Mouse (Mus musculus) macrophage (primary cell): ENCODE results near the gene Slco2a1. TPM values are rescaled to one million over a fixed set of nuclear protein-coding genes. Genes with fewer than 3 reads are reported as not detected.

Experiments
- H3K27ac ChIP-seq: fragments of 350-480 bp; formaldehyde crosslinking; 2 replicates; pipeline ENCODE4 v1.9.0; 2021
- H3K36me3 ChIP-seq: fragments of 350-480 bp; formaldehyde crosslinking; 2 replicates; pipeline ENCODE4 v1.9.0; 2021; ENCODE audit errors: inconsistent target
- H3K4me3 ChIP-seq: fragments of 350-480 bp; formaldehyde crosslinking; 2 replicates; pipeline ENCODE4 v1.9.0; 2021; ENCODE audit errors: inconsistent target
- H3K79me2 ChIP-seq: fragments of 350-480 bp; formaldehyde crosslinking; 2 replicates; pipeline ENCODE4 v1.9.0; 2021; ENCODE audit errors: inconsistent target
- WGBS: methylation state at CpG from one replicate; pipeline ENCODE4 v1.1.7; 2026; ENCODE audit warnings: inconsistent platforms; ENCODE audit not compliant: missing documents; 5-methylcytosine and 5-hydroxymethylcytosine counted together
- polyA plus RNA-seq: library from polyadenylated mRNA; stranded (reverse); fragments of 250-400 nt; gene quantifications from 3 replicates; pipeline ENCODE4 v1.2.4, GENCODE M21; 2018; ENCODE audit warnings: inconsistent platforms

Gene Slco2a1
- polyA plus RNA-seq, 1 experiment from 2014 or later, result not detected

GRCm38 (mm10) chr9:103119781-103120180 is 131.3 kb downstream of the Slco2a1 start:
- WGBS, result 94% methylated on average over 9 of the region's 9 CpGs
- Histone ChIP-seq H3K4me3 (no peak overlapping the region), H3K79me2 (no peaks in the 10 kb centered on the region), H3K27ac (no peak overlapping the region), H3K36me3 (no peaks in the 10 kb centered on the region)

GRCm38 (mm10) chr9:103120231-103120630 is 131.7 kb downstream of the Slco2a1 start:
- Histone ChIP-seq H3K79me2 (no peaks in the 10 kb centered on the region), H3K27ac (no peak overlapping the region), H3K36me3 (no peaks in the 10 kb centered on the region), H3K4me3 (no peak overlapping the region)
- WGBS, result 69% methylated on average over 2 of the region's 2 CpGs

DNA sequence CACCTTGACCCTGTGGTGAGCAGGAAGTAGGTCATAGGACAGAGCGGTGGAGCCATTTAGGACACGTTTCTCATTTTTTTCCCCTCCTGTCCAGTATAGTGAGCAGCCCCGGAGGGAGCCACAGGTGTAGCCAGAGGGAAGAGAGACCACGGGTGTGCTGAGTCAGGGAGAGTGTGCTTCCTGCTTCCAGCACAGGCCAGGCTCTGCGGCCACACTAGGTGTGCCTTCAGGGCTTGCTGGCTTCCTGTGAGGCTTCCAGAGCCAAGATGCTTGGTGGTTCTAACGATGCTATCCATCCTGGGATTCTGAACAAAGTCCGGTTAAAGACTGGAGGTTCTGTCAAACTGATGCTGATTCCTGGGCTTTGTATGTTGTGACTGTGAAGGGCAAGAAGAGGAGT is 133.0 kb downstream of the Slco2a1 start:
- Histone ChIP-seq H3K27ac (no peak overlapping the region), H3K4me3 (no peak overlapping the region), H3K79me2 (no peaks in the 10 kb centered on the region), H3K36me3 (no peaks in the 10 kb centered on the region)
- 36% methylated on average over 7 of the region's 7 CpGs for WGBS

GRCm38 (mm10) chr9:103124746-103125145 is 136.2 kb downstream of the Slco2a1 start:
- Histone ChIP-seq H3K36me3 (no peaks in the 10 kb centered on the region), H3K4me3 (no peak overlapping the region), H3K79me2 (no peaks in the 10 kb centered on the region), H3K27ac (no peak overlapping the region)
- 90% methylated on average over 4 of the region's 4 CpGs for WGBS

- no peak overlapping the region for H3K27ac ChIP-seq
- 94% methylated on average over 6 of the region's 6 CpGs for WGBS
- H3K36me3 ChIP-seq, result no peaks in the 10 kb centered on the region
- no peaks in the 10 kb centered on the region for H3K79me2 ChIP-seq
- H3K4me3 ChIP-seq, result no peak overlapping the region
Measured at GRCm38 (mm10) chr9:103133493-103134124, 145.1 kb downstream of the Slco2a1 start.

- H3K79me2 ChIP-seq, result no peaks in the 10 kb centered on the region
- H3K4me3 ChIP-seq, result no peak overlapping the region
- 75% methylated on average over 9 of the region's 9 CpGs for WGBS
- H3K27ac ChIP-seq, result no peak overlapping the region
- no peaks in the 10 kb centered on the region for H3K36me3 ChIP-seq
Measured at GRCm38 (mm10) chr9:103134450-103135030, 146.0 kb downstream of the Slco2a1 start.

DNA sequence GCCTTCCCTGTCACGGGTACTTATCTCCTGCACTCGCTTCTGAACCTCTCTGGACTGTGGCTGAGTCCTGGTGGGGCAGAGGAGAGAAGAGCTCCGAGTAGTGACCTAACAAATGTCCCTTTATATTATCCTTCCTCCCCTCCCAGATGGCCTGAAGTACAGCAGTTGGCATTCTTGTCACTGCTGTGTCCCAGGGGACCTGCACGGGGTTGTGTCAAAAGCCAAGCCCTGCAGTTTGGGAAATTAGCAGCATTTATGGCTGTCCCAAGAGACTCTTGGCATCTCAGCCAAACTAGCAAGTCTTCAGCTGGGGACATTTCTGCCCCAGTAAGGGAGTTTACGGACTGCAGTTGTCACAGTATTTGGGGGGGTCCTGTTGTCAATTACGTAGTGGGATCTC is 151.0 kb downstream of the Slco2a1 start:
- H3K4me3 ChIP-seq, result no peak overlapping the region
- no peak overlapping the region for H3K27ac ChIP-seq
- WGBS, result 91% methylated on average over 6 of the region's 6 CpGs
- no peaks in the 10 kb centered on the region for H3K36me3 ChIP-seq
- no peaks in the 10 kb centered on the region for H3K79me2 ChIP-seq

- 96% methylated on average over 6 of the region's 6 CpGs for WGBS
- no peak overlapping the region for H3K4me3 ChIP-seq
- H3K79me2 ChIP-seq, result no peaks in the 10 kb centered on the region
- H3K27ac ChIP-seq, result no peak overlapping the region
- no peaks in the 10 kb centered on the region for H3K36me3 ChIP-seq
Measured at GRCm38 (mm10) chr9:103140384-103140783, 151.9 kb downstream of the Slco2a1 start.

DNA sequence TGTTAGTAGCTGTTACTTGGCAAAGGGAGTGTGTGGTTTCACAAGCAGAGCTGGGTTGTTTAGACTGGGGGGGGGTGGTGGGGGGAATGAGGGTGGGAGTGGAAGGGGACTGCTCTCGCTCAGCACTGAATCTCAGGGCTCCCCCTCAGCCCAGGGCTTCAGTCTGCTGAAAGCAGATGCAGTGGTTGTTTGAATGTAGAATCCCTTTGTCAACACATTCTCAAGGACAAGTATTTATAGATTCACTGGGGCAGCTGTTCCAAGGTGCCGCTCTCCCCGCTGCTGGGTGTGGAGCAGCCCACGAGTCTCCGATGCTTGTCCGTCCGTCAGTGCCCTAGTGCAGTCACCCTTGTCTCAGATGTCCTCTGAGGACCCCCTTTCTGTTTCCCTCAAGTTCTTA is 152.8 kb downstream of the Slco2a1 start:
- 96% methylated on average over 7 of the region's 7 CpGs for WGBS
- Histone ChIP-seq H3K36me3 (no peaks in the 10 kb centered on the region), H3K27ac (no peak overlapping the region), H3K4me3 (no peak overlapping the region), H3K79me2 (no peaks in the 10 kb centered on the region)

- no peaks in the 10 kb centered on the region for H3K36me3 ChIP-seq
- H3K27ac ChIP-seq, result no peak overlapping the region
- 87% methylated on average over 4 of the region's 4 CpGs for WGBS
- no peak overlapping the region for H3K4me3 ChIP-seq
- no peaks in the 10 kb centered on the region for H3K79me2 ChIP-seq
Measured at GRCm38 (mm10) chr9:103143881-103144280, 155.4 kb downstream of the Slco2a1 start.

- H3K79me2 ChIP-seq, result no peaks in the 10 kb centered on the region
- no peak overlapping the region for H3K4me3 ChIP-seq
- no peaks in the 10 kb centered on the region for H3K36me3 ChIP-seq
- no peak overlapping the region for H3K27ac ChIP-seq
- WGBS, result 95% methylated on average over 5 of the region's 5 CpGs
Measured at GRCm38 (mm10) chr9:103145351-103145750, 156.8 kb downstream of the Slco2a1 start.

Other genes with a start within 250 kb of the Slco2a1 start
- gene Ryk, start 153.8 kb upstream of the Slco2a1 start, polyA plus RNA-seq, result 0.89 to 2.4 TPM in 2 of 3 replicates, not detected in the other
- 1.6 to 3.2 TPM (median 1.8 TPM) in 3 replicates for gene Rab6b, start 123.1 kb downstream of the Slco2a1 start, polyA plus RNA-seq
- 17.1 to 39.7 TPM (median 24.4 TPM) in 3 replicates for gene Srprb, start 213.4 kb downstream of the Slco2a1 start, polyA plus RNA-seq
- gene Gm20425, start 241.6 kb downstream of the Slco2a1 start, polyA plus RNA-seq, result 57.4 TPM in 1 of 3 replicates, not detected in the others
- 935 to 1,198 TPM (median 1,010 TPM) in 3 replicates for gene Trf, start 241.7 kb downstream of the Slco2a1 start, polyA plus RNA-seq